22 mouse cellular contexts compared by ENCODE assay signal in the genomic region with DNA sequence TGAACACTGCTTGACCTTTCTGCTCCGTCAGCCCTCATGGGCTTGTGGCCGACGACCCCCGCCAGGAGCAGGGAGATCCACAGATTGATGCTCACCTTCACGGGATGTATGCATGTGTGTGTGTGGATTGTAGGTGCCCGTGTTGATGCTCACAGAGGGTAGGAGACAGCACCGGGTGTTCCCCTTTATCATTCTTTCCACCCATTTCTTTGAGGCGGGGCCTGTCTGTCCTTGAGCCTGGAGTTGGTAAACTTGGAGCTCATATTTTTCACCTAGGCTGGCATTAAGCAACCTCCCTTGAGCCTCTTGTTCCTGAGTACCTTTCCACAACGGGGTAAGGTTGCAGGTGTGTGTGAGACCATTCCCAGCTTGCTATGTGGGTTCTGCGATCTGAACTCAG. TPM values are rescaled to one million over a fixed set of nuclear protein-coding genes. Genes with fewer than 3 reads are reported as not detected.
DNase-seq lines count a peak whose midpoint lies in the region; ATAC-seq lines count a peak whose summit lies in the region.
"Had no signal": no experiment of that assay in that cellular context is flagged by ENCODE, and none has a peak within 500 bp of the region (broad histone marks: within the 10 kb centered on the region; RNA-seq: fewer than 3 reads in every experiment).

No protein-coding gene starts in this region.

- DNase-seq in heart, embryonic 10.5 days (ENCODE audit: low spot score), result peak; percentile 65
- DNase-seq in heart, adult 9 months (ENCODE audit: low spot score in 2 of 2), result no peak
- DNase-seq in midbrain, embryonic 11.5 days (ENCODE audit: low spot score, missing footprints), result peak; percentile 78
- no peak for DNase-seq in left cerebral cortex, postnatal 14 days (ENCODE audit: low spot score in 2 of 2)
- DNase-seq in frontal cortex, postnatal 36 days (ENCODE audit: low spot score in 2 of 2), result no peak
- DNase-seq in testis, postnatal 10 days (ENCODE audit: low spot score), result no peak
- DNase-seq: adrenal gland, postnatal 14 days; cerebellum, adult 11 months; cerebellum, adult 9-10 months; cerebellum, postnatal 36 days; gastrocnemius, postnatal 10 days; heart, postnatal 4 days; kidney, adult 8-10 months; liver; right cerebral cortex, postnatal 14 days had no signal

- no peaks in the 10 kb centered on the region for H3K9me3 ChIP-seq in heart, embryonic 10.5 days
- H3K9me3 ChIP-seq in midbrain, embryonic 11.5 days (ENCODE audit: control insufficient read depth, low read length), result no peaks in the 10 kb centered on the region
- no peaks in the 10 kb centered on the region for H3K9me3 ChIP-seq in midbrain, embryonic 13.5 days
- H3K9me3 ChIP-seq in forebrain, embryonic 16.5 days (ENCODE audit: control insufficient read depth, low read length), result no peaks in the 10 kb centered on the region
- H3K9me3 ChIP-seq: heart, embryonic 12.5 days; hindbrain, embryonic 15.5 days; intestine, embryonic 15.5 days; lung, embryonic 15.5 days had no signal

- no peaks in the 10 kb centered on the region for H3K4me1 ChIP-seq in heart, embryonic 10.5 days
- peaks cover 7% of the 10 kb centered on the region; the same call in 1 of the 2 replicates for H3K4me1 ChIP-seq in midbrain, embryonic 11.5 days (ENCODE audit: control insufficient read depth, insufficient read depth, low read length)
- 0 out of 2 replicates have a peak, but pooled peaks cover 5% of the 10 kb centered on the region for H3K4me1 ChIP-seq in midbrain, embryonic 13.5 days (replicated peaks)
- H3K4me1 ChIP-seq in forebrain, embryonic 16.5 days (replicated peaks; ENCODE audit: control insufficient read depth, insufficient read depth, low read length), result no peaks in the 10 kb centered on the region
- H3K4me1 ChIP-seq: heart, embryonic 12.5 days; hindbrain, embryonic 15.5 days; intestine, embryonic 15.5 days; lung, embryonic 15.5 days had no signal

- H3K27ac ChIP-seq in heart, embryonic 10.5 days, result no peak overlapping the region
- H3K27ac ChIP-seq in midbrain, embryonic 11.5 days (ENCODE audit: low read depth, low read length), result no peak overlapping the region
- H3K27ac ChIP-seq in midbrain, embryonic 13.5 days, result no peak overlapping the region
- peak overlapping the region; percentile 78 for H3K27ac ChIP-seq in forebrain, embryonic 16.5 days (ENCODE audit: low read length)
- H3K27ac ChIP-seq: hindbrain, embryonic 15.5 days; intestine, embryonic 15.5 days; kidney, postnatal 0 days; lung, embryonic 15.5 days had no signal

- H3K4me3 ChIP-seq in heart, embryonic 10.5 days, result no peak overlapping the region
- H3K4me3 ChIP-seq in midbrain, embryonic 11.5 days (ENCODE audit: low read depth, low read length), result no peak overlapping the region
- no peak overlapping the region for H3K4me3 ChIP-seq in midbrain, embryonic 13.5 days (replicated peaks)
- no peak overlapping the region for H3K4me3 ChIP-seq in forebrain, embryonic 16.5 days (replicated peaks; ENCODE audit: low read length)
- H3K4me3 ChIP-seq: heart, embryonic 12.5 days; hindbrain, embryonic 15.5 days; intestine, embryonic 15.5 days; lung, embryonic 15.5 days had no signal

- H3K27me3 ChIP-seq in heart, embryonic 10.5 days (ENCODE audit: insufficient read depth, poor library complexity, severe bottlenecking), result no peaks in the 10 kb centered on the region
- H3K27me3 ChIP-seq in midbrain, embryonic 11.5 days (ENCODE audit: control insufficient read depth, insufficient read depth, low read length), result peaks cover 3% of the 10 kb centered on the region; the same call in 1 of the 2 replicates
- peaks cover 21% of the 10 kb centered on the region; the same call in 1 of the 2 replicates for H3K27me3 ChIP-seq in midbrain, embryonic 13.5 days
- no peaks in the 10 kb centered on the region for H3K27me3 ChIP-seq in forebrain, embryonic 16.5 days (replicated peaks; ENCODE audit: control insufficient read depth, insufficient read depth, low read length)
- H3K27me3 ChIP-seq: heart, embryonic 12.5 days; hindbrain, embryonic 15.5 days; intestine, embryonic 15.5 days; lung, embryonic 15.5 days had no signal

- WGBS in heart, embryonic 10.5 days, result 78% methylated on average over 10 of the region's 10 CpGs
- WGBS in midbrain, embryonic 11.5 days, result 63% methylated on average over 10 of the region's 10 CpGs
- 52% methylated on average over 10 of the region's 10 CpGs for WGBS in midbrain, embryonic 13.5 days
- WGBS in forebrain, embryonic 16.5 days, result 68% methylated on average over 10 of the region's 10 CpGs

- ATAC-seq in midbrain, embryonic 11.5 days (ENCODE audit: low FRiP score), result 0 out of 2 replicates have a peak, but pooled peaks have one; percentile 6
- ATAC-seq in midbrain, embryonic 13.5 days, result no peak
- ATAC-seq in forebrain, embryonic 16.5 days, result no peak
- ATAC-seq: intestine, embryonic 15.5 days had no signal

- H3K9ac ChIP-seq in midbrain, embryonic 11.5 days (ENCODE audit: low read length), result no peak overlapping the region
- no peak overlapping the region for H3K9ac ChIP-seq in midbrain, embryonic 13.5 days (replicated peaks)
- H3K9ac ChIP-seq in forebrain, embryonic 16.5 days (replicated peaks; ENCODE audit: low read depth, low read length), result no peak overlapping the region
- H3K9ac ChIP-seq: heart, embryonic 12.5 days; hindbrain, embryonic 15.5 days; intestine, embryonic 15.5 days; lung, embryonic 15.5 days had no signal

- intact Hi-C loops in left cerebral cortex, postnatal 14 days (cut with DNase I), result no loop called here

- no peaks in the 10 kb centered on the region for H3K36me3 ChIP-seq in heart, embryonic 10.5 days
- H3K36me3 ChIP-seq in midbrain, embryonic 11.5 days (ENCODE audit: control insufficient read depth, insufficient read depth, low read length), result no peaks in the 10 kb centered on the region
- H3K36me3 ChIP-seq in midbrain, embryonic 13.5 days, result no peaks in the 10 kb centered on the region
- H3K36me3 ChIP-seq in forebrain, embryonic 16.5 days (ENCODE audit: control insufficient read depth, insufficient read depth), result no peaks in the 10 kb centered on the region
- H3K36me3 ChIP-seq: heart, embryonic 12.5 days; hindbrain, embryonic 15.5 days; intestine, embryonic 15.5 days; lung, embryonic 15.5 days had no signal

- H3K4me2 ChIP-seq in midbrain, embryonic 11.5 days, result no peak overlapping the region
- no peak overlapping the region for H3K4me2 ChIP-seq in midbrain, embryonic 13.5 days (replicated peaks)
- no peak overlapping the region for H3K4me2 ChIP-seq in forebrain, embryonic 16.5 days (ENCODE audit: low read length)
- H3K4me2 ChIP-seq: heart, embryonic 12.5 days; hindbrain, embryonic 15.5 days; intestine, embryonic 15.5 days; lung, embryonic 15.5 days had no signal

RNA-seq across cellular contexts. Expression of a gene that starts 10.0 kb away (rescaled TPM):
- 22.4 and 23.3 TPM in 2 replicates for polyA plus RNA-seq in heart, embryonic 10.5 days (2016; fragmentation: Nextera tagmentation; extraction: Ambion mirVana)
- polyA plus RNA-seq in midbrain, embryonic 11.5 days (2014; fragmentation: Nextera tagmentation; extraction: Ambion mirVana), result 37.4 and 42.8 TPM in 2 replicates
- 65.1 and 73.7 TPM in 2 replicates for polyA plus RNA-seq in midbrain, embryonic 13.5 days (2015; fragmentation: Nextera tagmentation; extraction: Ambion mirVana)
- polyA plus RNA-seq in forebrain, embryonic 16.5 days (2015; fragmentation: Nextera tagmentation; extraction: Ambion mirVana), result 59.9 and 60.2 TPM in 2 replicates
- 10 to 100 TPM; 39.5 to 41.1 TPM for total RNA-seq in left cerebral cortex, postnatal 14 days (2021)

RNA-seq across cellular contexts. Expression of a gene that starts 20.5 kb away (rescaled TPM):
- polyA plus RNA-seq in heart, embryonic 10.5 days (2016; fragmentation: Nextera tagmentation; extraction: Ambion mirVana), result 24.8 and 30.2 TPM in 2 replicates
- 31.3 and 33.3 TPM in 2 replicates for polyA plus RNA-seq in midbrain, embryonic 11.5 days (2014; fragmentation: Nextera tagmentation; extraction: Ambion mirVana)
- polyA plus RNA-seq in midbrain, embryonic 13.5 days (2015; fragmentation: Nextera tagmentation; extraction: Ambion mirVana), result 23.2 and 23.8 TPM in 2 replicates
- polyA plus RNA-seq in forebrain, embryonic 16.5 days (2015; fragmentation: Nextera tagmentation; extraction: Ambion mirVana), result 27.1 and 27.4 TPM in 2 replicates
- 1 to 10 TPM; 8.2 to 9.1 TPM for total RNA-seq in left cerebral cortex, postnatal 14 days (2021)

RNA-seq across cellular contexts. Expression of a gene that starts 28.6 kb away (rescaled TPM):
- polyA plus RNA-seq in heart, embryonic 10.5 days (2016; fragmentation: Nextera tagmentation; extraction: Ambion mirVana), result 187 and 211 TPM in 2 replicates
- polyA plus RNA-seq in midbrain, embryonic 11.5 days (2014; fragmentation: Nextera tagmentation; extraction: Ambion mirVana), result 384 and 403 TPM in 2 replicates
- 259 and 279 TPM in 2 replicates for polyA plus RNA-seq in midbrain, embryonic 13.5 days (2015; fragmentation: Nextera tagmentation; extraction: Ambion mirVana)
- polyA plus RNA-seq in forebrain, embryonic 16.5 days (2015; fragmentation: Nextera tagmentation; extraction: Ambion mirVana), result 230 and 262 TPM in 2 replicates
- total RNA-seq in left cerebral cortex, postnatal 14 days (2021), result 100 to 1,000 TPM; 132 to 141 TPM

Comparison
In these comparisons a context has a peak if more than half of its experiments do, and no peak if none do; other contexts are left out.
1. DNase-seq: peak in heart, embryonic 10.5 days (single experiment) and midbrain, embryonic 11.5 days (single experiment); none in heart, adult 9 months (0 of 2), left cerebral cortex, postnatal 14 days (0 of 2), frontal cortex, postnatal 36 days (0 of 2) and testis, postnatal 10 days (single experiment).